Mouse (Mus musculus) cerebellum, adult 8-10 months (tissue): ENCODE results near the gene Pla2g1b.

Experiments
- DNase-seq: peaks from one replicate; pipeline ENCODE4 v3.0.0; 2022

Pla2g1b gene

GRCm38 (mm10) chr5:115447108-115447507 lies 19.0 kb upstream of the Pla2g1b start:
- no peak for DNase-seq

- no peak for DNase-seq
Observed at GRCm38 (mm10) chr5:115449247-115449646, 16.8 kb upstream of the Pla2g1b start.

- DNase-seq: no peak
Observed at GRCm38 (mm10) chr5:115450410-115451317, 15.4 kb upstream of the Pla2g1b start.

DNA sequence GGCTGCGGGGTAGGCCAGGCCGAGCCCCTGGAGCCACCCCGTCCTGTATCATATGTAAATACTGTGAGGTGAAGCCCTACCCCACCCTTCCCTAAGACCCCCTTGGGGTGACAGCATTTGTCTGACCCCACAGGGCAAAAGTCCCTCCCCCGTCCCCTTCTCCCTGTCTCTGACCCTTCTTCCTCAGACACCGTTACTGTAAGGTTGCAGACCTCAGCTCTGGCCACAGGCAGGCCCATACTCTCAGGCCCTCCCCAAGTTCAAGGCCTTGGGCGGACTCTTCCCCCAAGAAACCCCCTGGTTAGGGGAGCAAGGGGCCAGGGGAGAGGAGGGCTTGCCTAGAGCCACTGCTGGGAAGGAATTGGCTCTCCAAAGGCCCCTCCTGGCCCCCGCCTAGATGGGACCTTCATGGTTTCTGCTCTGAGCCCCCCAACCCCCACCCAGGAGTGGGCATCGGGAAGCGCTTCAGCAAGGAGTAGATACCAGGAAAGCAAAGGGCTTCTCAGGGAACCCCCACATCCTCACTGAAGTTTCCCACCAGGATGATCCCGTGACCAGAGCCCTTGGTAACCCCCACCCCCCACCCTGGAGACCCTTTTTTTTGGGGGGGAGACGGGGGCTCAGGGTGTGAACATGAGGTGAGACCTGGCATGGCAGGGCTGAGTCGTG lies 11.5 kb upstream of the Pla2g1b start:
- DNase-seq: no peak

DNA sequence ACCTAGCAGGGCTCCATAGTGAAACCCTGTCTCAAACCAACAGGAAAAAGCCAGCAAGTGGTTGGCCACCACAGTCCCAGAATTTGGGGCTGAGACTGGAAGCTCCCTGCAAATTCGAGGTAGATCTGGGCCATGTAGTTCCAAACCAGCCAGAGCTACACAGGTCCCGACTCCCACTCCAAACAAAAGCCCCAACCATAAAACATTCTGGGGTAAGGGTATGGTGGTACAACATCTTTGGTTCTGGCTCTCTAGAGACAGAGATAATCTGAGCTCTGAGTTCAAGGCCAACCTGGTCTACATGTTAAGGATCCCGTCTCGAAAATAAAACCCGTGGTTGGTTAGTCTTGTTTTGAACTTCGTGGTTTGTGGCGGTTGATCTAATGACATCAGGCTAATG lies 10.2 kb upstream of the Pla2g1b start:
- no peak for DNase-seq

DNA sequence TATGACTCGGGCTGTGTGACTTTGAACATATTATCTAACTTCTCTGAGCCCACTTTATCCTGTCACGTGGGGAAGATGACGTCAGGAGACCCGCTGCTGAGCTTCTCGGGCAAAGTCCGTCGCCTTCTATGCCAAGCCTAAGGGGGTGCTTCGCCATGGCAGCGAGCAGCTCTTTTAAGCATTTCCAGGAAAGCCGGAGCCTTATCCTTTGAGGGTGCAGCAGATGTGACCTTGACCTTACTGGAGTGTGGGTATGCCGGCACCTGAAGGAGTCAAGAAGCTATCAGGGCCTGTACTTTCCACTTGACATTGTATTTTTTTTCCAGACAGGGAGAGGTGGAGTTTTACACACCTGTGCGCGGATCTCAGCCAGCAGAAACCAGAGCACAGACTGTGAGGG lies 7.1 kb upstream of the Pla2g1b start:
- no peak for DNase-seq

- no peak for DNase-seq
Observed at GRCm38 (mm10) chr5:115464408-115465115, 1.5 kb upstream of the Pla2g1b start.

GRCm38 (mm10) chr5:115469791-115470190 lies 3.7 kb downstream of the Pla2g1b start:
- no peak for DNase-seq

- peak; percentile 52 for DNase-seq
Observed at GRCm38 (mm10) chr5:115470766-115471531, 4.9 kb downstream of the Pla2g1b start.

- DNase-seq: no peak
Observed at GRCm38 (mm10) chr5:115473191-115473590, 7.1 kb downstream of the Pla2g1b start.

DNA sequence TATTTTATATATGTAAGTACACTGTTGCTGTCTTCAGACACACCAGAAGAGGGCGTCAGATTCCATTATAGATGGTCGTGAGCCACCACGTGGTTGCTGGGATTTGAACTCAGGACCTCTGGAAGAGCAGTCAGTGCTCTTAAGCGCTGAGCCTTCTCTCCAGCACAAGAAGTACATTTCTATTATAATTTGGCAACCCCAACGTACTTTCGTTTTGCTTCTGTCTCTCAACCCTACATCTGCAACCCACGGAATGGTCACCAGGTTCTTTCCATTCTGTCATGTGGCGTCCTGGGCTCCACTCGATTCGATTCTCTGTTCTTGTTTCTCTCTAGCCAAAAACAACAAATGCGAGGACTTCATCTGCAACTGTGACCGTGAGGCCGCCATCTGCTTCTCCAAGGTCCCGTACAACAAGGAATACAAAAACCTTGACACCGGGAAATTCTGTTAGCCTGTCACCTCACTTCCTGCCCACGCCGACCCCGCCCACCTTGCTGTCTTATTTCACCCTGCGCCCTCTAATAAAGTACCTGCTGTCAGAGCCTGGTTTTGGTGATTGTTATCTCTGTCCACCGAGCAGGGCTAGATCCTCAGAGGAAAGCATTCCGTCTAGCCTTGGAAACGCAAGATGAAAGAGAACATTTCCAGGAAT lies 8.2 kb downstream of the Pla2g1b start:
- DNase-seq: no peak

DNA sequence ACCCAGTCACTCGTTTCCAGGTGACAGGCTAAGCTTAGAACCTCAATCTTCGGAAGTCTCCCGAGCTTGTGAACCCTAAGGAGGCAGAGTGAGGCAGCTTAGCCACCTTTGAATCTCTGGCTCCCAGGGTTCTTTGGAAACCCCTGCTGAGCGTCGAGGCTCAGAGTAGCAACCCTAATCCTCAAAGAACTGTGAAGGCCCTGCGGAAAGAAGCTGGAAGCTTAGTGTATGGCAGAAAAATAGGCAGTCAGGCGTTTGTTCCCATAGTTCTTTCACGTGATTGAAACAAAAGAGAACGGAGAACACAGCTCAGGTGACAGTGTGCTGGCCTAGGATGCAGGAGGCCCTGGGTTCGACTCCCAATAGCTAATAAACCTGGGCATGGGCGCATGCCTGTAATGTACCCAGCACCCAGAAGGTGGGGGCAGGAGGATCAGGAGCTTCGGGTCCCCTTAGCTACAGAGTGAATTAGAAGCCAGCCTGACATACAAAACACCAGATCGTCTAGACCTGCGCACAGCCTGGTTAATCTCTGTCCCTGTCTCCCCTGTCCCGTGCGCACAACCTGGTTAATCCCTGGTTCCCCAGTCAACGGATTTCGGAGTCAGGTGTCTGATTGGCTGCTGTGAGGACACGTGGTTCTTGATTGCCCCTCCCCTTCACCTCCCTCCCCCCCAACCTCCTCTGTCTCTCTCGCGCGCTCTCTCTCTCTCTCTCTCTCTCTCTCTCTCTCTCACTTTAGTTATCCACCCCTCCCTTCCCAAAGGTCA lies 9.5 kb downstream of the Pla2g1b start:
- DNase-seq: no peak

- DNase-seq: no peak
Observed at GRCm38 (mm10) chr5:115476107-115476727, 10.2 kb downstream of the Pla2g1b start.

- no peak for DNase-seq
Observed at GRCm38 (mm10) chr5:115479561-115479960, 13.5 kb downstream of the Pla2g1b start.

DNA sequence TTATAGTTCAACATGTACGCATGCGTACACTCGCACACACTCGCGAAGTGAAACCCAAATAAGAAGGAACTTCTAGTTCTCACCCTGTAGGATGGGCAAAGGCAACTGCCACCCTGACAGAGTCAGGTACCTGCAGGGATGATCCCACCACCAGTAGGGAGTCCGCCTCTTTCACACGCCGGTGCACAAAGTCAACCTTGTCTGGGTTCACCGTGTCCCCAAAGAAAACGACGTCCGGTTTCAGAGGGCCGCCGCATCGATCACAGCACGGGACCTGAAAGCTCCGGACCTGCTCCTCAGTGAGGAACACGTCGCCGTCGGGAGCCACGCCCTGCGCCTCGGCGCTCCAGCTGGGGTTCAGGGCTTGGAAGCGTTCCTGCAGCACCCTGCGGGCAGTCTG lies 14.0 kb downstream of the Pla2g1b start:
- DNase-seq: no peak

- no peak for DNase-seq
Observed at GRCm38 (mm10) chr5:115482390-115483265, 16.6 kb downstream of the Pla2g1b start.

GRCm38 (mm10) chr5:115483385-115483784 lies 17.3 kb downstream of the Pla2g1b start:
- no peak for DNase-seq

DNA sequence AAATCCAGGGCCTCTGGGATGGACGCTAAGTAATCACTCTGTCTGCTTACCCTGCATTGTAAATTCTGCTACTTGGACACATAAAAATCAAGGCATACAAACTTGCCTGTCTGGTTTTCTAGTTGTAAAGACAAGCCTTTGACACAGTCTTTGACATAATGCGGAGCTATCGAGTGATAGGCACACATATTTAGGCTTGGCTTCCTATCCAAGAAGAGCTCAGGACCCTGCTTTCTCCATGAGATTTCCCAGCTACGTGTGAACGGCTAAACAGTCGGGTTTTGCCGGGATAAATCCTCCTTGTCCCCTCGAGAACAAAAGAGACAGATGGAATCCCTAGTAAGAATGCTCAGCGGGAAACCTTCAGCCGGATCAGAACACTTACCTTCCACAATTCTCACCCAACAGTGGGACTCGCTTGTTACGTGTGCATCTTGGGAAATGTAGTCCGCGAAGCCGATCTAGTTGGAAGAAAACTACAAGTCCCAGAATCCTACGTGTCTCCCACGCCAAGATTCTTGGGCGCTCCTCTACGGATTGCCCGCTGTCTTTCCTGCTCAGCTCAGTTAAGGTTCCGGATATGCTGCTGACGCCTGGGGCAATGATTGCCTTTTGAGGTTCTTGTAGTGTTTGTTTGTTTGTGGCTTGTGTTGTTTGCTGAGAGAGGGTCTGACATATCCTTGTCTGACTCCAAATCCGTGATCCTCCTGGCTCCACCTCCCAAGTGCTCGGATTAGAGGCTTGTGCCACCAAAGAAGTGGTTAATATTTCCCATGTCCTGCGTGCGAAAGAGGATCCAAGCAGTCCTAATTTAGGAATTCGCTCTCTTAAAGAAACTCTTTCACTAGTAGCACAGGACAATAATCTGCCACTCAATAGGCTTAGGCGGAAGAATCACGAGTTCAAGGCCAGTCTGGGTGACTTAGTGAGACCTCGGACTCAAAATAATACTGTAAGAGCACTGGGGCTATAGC lies 18.2 kb downstream of the Pla2g1b start, which contains the start of gene Sirt4:
Gene Sirt4 (minus strand): TSS at position 779 of the 974 bp plus-strand sequence.
- DNase-seq: peak; percentile 82

DNA sequence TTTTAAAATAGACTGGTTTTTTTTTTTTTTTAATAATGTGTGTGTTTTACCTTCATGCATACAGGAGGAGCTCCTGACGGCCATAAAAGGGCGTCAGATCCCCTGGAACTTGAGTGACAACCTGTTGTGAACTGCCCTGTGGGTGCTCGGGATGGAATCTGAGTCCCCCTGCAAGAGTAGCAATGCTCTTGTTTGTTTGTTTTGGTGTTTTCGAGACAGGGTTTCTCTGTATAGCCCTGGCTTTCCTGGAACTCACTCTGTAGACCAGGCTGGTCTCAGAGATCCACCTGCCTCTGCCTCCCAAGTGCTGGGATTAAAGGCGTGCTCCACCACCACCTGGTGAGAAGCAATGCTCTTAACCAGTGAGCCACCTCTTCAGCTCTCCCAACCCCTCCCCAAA lies 18.9 kb downstream of the Pla2g1b start:
- DNase-seq: no peak
